Mouse (Mus musculus) spleen, embryonic (tissue): Measurements from ENCODE around the gene Fam120c.
"Not testable (repeated sequence)": the region's sequence is repeated elsewhere in the genome, so short reads cannot be mapped to it uniquely, and the experiment has no call there.

Source experiments
- CTCF ChIA-PET: fragments of 350-600 bp; sonication (Branson Sonifier 250); formaldehyde crosslinking; loops from one replicate; lab custom pipeline; 2022; lab: Charles Lee

The Fam120c gene

DNA sequence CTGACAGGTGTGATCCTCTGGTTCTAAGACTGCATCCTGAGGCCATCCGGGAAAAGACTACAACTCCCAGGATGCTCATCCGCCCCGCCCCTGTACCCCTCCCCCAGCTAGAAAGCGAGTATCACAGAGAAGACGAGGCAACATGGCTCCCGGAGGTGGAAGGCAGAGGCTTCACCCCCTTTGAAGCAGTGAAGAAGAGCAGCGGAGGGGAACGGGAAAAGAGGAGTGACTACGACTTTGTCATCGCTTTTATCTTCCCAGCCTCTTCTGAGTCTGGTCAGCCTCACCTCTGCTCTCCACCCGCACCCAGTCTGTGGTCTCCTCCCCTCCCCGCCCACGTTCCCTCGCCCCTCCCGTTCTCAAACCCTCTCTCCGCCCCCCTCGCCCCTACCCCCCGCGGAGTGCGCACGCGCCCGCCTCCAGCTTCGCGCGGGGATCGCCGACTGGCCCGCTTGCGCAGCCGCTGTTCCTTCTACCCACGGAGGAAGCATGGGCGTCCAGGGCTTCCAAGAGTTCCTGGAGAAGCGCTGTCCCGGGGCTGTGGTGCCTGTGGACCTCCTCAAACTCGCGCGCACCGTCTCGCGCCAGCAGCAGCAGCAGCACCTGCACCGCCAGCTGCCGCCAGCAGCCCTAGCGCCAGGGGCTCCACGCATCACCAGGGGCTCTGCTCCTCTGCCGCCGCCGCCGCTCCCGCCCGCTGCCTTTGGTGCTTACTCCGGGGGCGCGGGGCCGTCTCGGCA, at the start of gene Fam120c:
Fam120c (plus strand) TSS at position 415 of the 740 bp plus-strand sequence.
- CTCF ChIA-PET = no interaction called here

DNA sequence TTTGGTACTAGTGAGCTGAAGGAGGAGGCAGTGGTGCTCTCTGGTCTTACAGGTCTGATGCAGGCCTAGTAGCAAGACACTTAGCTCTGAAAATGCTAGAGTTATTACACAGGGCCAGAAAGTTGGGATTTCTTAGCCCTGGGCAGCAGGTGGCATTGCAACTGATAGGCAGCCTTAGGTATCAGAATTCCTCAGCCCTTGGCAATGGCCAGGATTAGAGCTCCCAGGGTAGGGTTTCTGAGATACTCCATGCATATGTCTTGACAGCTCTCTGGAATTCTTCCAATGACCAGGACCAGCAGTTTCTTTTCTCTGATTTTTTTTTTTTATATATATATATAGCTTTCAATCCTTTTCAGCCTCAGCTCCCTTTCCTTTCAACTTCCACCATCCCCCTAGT, 45.6 kb upstream of the Fam120c start:
- CTCF ChIA-PET = no interaction called here

DNA sequence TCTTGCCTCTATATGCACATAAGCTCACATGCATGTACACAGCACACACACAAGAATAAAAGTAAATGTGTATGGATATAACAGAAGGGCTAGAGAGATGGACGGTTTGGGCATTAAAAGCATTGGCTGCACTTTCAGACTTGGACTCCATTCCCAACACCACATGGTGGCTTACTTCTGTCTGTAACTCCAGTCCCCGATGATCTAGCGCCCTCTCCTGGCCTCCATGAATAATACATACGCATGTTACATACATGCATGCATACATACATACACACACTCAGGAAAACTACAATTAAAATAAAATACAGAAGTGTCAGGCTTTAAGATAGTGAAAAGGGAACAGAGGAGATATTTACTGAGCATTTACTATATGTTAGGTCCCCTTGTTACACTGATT, 30.2 kb upstream of the Fam120c start:
- CTCF ChIA-PET = no interaction called here

GRCm38 (mm10) chrX:151333615-151334014, 10.4 kb upstream of the Fam120c start:
- CTCF ChIA-PET = no interaction called here

- CTCF ChIA-PET = no interaction called here
Measured at GRCm38 (mm10) chrX:151337804-151338203, 6.2 kb upstream of the Fam120c start.

- CTCF ChIA-PET = no interaction called here
Measured at GRCm38 (mm10) chrX:151344501-151344984, 568 bp downstream of the Fam120c start.

DNA sequence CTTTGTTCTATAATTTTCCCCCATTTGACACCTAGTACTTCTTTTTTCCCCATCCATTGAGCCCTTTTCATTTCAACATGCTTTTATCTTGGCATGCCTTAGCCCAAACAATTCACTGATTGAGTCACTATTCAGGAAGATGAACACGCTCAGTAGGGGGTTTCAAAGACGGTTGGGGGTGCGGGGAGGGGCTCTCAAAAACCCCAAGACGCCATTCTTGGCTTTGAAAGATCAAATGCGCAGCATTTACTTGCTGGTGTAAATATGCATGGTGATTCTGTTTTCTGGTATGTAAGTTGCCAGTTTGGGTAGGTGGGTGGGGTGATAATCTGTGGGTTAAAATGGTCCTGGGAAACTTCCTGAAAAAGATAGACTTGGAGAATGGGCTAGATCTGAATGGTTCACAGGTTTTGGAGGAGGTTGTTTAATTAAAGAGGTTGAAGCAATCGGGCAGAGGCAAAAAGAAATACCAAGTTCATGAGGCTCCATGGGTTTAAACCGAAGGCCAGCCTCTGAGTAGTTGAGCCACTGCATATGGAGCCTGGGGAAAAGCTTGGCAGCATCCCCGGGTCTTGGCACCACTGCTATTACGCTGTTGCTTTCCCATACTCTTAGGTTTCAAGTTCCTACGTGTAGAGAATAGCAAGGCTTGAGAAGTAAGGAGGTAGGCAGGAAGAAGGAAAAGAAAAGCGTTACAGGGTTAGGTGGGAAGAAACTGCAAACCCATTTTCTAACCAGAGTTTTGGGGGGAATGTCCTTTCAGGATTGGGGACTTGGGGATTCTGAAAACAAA, 1.6 kb downstream of the Fam120c start:
- CTCF ChIA-PET = no interaction called here

- CTCF ChIA-PET = no interaction called here
Measured at GRCm38 (mm10) chrX:151347278-151347677, 3.3 kb downstream of the Fam120c start.

DNA sequence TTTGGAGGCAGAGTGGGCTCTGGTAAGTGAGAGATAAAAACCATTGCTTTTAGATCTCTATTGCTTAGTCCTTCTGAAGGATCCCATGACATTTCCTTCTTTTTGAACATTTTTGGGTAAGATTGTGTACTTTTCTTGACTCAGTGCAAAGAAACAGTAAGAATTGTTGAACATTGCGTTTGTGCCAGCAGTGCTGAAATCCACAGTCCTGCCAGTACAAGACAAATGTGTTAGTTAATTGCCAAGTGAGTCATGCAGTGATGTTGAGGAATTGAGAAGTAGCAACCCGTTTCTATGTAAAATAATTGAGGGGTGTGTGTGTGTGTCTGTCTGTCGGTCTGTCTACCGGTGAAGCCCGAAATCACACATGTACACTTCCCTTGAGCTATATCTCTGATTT, 5.3 kb downstream of the Fam120c start:
- CTCF ChIA-PET = no interaction called here

GRCm38 (mm10) chrX:151418801-151419200, 74.8 kb downstream of the Fam120c start:
- CTCF ChIA-PET = no interaction called here

- CTCF ChIA-PET = no interaction called here
Measured at GRCm38 (mm10) chrX:151420791-151421190, 76.8 kb downstream of the Fam120c start.

GRCm38 (mm10) chrX:151443637-151444036, 99.7 kb downstream of the Fam120c start:
- CTCF ChIA-PET = no interaction called here

GRCm38 (mm10) chrX:151444189-151444588, 100.2 kb downstream of the Fam120c start:
- CTCF ChIA-PET = no interaction called here

DNA sequence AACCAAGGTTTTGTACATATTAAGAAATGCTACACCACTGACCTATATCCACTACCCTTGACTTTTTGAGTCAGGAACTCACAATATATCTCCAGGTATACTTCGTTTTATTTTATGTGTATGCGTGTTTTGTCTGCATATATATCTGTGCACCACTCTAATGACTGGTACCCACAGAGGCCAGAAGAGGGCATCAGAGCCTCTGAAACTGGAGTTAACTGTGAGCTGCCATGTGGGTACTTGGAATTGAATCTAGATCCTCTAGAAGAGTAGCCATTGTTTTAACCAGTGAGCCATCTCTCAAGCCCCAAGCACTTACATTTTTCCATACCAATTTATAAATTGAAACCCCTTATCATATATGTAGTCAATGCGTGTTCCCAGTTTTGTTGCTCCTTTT, 144.2 kb downstream of the Fam120c start:
- CTCF ChIA-PET = no interaction called here

DNA sequence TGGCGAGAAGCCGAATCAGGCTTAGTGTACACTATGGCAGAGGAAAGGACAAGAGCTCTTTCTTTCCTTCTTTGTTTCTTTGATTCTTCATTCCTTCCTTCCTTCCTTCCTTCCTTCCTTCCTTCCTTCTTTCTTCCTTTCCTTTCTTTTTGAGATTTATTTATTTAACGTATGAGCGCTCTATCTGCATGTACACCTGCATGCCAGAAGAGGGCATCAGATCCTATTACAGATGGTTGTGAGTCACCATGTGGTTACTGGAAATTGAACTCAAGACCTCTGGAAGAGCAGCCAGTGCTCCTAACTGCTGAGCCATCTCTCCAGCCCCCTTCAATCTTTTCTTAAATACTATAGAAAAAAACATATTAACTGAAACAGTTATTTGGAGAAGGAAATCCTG, 149.3 kb downstream of the Fam120c start:
- CTCF ChIA-PET = not testable (repeated sequence)

- CTCF ChIA-PET = no interaction called here
Measured at GRCm38 (mm10) chrX:151496596-151496995, 152.6 kb downstream of the Fam120c start.

DNA sequence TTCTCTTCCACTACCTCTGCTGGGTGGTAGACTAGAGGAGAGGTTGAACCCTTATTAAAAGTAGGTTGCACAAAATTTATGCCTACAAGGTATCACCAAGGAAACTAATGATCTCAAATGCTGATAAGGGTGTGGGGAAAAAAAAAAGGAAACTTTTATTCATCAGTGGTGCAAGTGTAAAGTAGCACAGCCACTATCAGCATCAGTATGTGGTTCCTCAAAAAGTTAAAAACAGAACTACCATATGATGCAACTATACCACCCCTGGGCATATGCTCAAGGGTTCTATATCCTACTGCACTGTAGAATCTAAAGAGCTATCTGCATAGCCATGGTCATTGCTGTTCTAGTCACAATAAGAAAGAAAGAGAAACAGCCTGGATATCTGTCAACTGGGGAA, 164.6 kb downstream of the Fam120c start:
- CTCF ChIA-PET = no interaction called here

GRCm38 (mm10) chrX:151509906-151510305, 165.9 kb downstream of the Fam120c start:
- CTCF ChIA-PET = no interaction called here

DNA sequence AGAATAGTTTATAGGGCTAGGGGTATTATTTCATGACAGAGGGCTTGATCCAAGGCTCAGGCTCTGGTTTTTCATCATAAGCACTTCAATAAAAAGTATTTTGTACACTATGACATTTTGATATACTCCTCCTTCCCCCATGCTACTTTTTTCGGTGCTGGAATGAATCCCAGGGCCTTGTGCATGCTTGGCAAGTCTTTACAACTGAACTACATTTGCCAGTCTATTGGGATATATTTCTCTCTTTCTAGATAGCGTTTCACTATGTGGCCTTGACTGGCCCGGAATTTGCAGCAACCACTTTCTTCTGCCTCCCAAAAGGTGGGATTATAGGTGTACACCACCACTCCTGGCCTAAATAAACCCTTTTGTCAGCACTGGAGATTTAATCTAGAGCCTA, 169.1 kb downstream of the Fam120c start:
- CTCF ChIA-PET = no interaction called here

DNA sequence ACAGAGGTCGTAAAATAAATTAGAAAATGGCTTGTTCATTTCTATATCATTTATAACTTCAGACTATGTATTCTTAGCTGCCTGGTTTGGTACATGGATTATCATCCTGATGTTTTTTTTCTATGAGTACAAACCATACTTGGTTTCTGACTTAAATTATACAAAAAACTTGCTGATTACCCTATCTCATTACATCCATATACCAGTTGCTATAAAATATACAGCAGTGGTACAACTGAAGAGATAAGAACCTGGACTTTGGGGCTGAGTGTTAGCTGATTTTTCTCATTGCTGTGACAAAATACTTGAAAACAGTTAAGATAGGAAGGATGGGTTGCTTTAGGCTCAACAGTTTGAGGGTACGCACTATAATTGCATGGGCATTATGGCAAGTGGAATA, 169.7 kb downstream of the Fam120c start:
- CTCF ChIA-PET = no interaction called here

GRCm38 (mm10) chrX:151518181-151518580, 174.2 kb downstream of the Fam120c start:
- CTCF ChIA-PET = no interaction called here

DNA sequence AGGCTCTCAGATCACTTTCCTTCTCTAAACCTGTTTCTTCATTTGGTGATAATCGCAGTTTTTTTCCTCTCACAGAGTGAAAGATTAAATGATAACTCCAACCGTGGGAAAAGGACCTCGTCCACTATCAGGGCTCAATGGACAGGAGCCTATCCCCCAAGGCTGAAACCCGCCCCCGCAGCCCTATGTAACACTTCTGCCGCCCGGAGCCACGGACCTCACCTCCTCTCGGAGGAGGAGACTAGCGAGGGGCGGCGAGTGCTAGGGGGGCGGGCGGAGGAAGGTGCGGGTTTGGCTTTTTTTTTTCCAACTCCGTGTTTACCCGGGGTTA, 176.1 kb downstream of the Fam120c start:
- CTCF ChIA-PET = no interaction called here
